Mouse (Mus musculus) heart, postnatal 14 days (tissue): Measurements from ENCODE around the gene Il1b. TPM values are rescaled to one million over a fixed set of nuclear protein-coding genes. Genes with fewer than 3 reads are reported as not detected.

Experiments used
- DNase-seq, 2 experiments: peaks; one replicate each; pipeline ENCODE4 v3.0.0; 2021 to 2022
- intact Hi-C: fragments of 180-260 bp; cut with DNase I; formaldehyde crosslinking; loops from one replicate; pipeline ENCODE4 v1.15.1; 2025
- long read RNA-seq, 2 experiments: library from polyadenylated mRNA; stranded (forward); transcript quantifications; one replicate each; pipeline ENCODE4 v2.0.0; 2021
- total RNA-seq, 2 experiments: library from RNA; stranded (reverse); gene quantifications; 2 replicates each; pipeline ENCODE4 v1.2.3; 2021

The Il1b gene
- under 1 TPM in 1 of 2 experiments, not detected in 1; 0.32 TPM for total RNA-seq
- long read RNA-seq, experiment 1, result 0 reads
- long read RNA-seq, experiment 2, result 0 reads

GRCm38 (mm10) chr2:129371039-129371438 lies at the start of gene Il1b:
Gene Il1b, minus strand, starts transcription at chr2:129371139.
- intact Hi-C loops, result no loop called here
- DNase-seq, result no peak

- intact Hi-C loops, result no loop called here
- DNase-seq, result peak; percentile 8 to 9
These were observed 48.5 kb upstream of the Il1b start for GRCm38 (mm10) chr2:129419361-129419880.

GRCm38 (mm10) chr2:129414593-129414992 lies 43.7 kb upstream of the Il1b start:
- intact Hi-C loops, result no loop called here
- no peak for DNase-seq

GRCm38 (mm10) chr2:129413488-129413887 lies 42.5 kb upstream of the Il1b start:
- DNase-seq, result no peak
- intact Hi-C loops, result no loop called here

- intact Hi-C loops, result no loop called here
- DNase-seq, result no peak
These were observed 40.7 kb upstream of the Il1b start for GRCm38 (mm10) chr2:129411651-129412050.

GRCm38 (mm10) chr2:129410344-129410743 lies 39.4 kb upstream of the Il1b start:
- no peak for DNase-seq
- intact Hi-C loops, result no loop called here

- peak; percentile 80 to 86 for DNase-seq
- intact Hi-C loops, result loop anchor here (2.0 to 10.0 kb wide), 3 partner anchors 112 to 234 kb away; partner anchors contain the start of gene Ckap2l
These were observed 37.5 kb upstream of the Il1b start for GRCm38 (mm10) chr2:129408476-129408875.

- intact Hi-C loops, result loop anchor here (5.0 to 10.0 kb wide), 2 partner anchors 125 to 233 kb away; no protein-coding TSS in a partner anchor
- DNase-seq, result no peak
These were observed 36.7 kb upstream of the Il1b start for GRCm38 (mm10) chr2:129407596-129407995.

GRCm38 (mm10) chr2:129406508-129406907 lies 35.6 kb upstream of the Il1b start:
- DNase-seq, result no peak
- intact Hi-C loops, result loop anchor here (5.0 to 10.0 kb wide), 2 partner anchors 124 to 232 kb away; no protein-coding TSS in a partner anchor

- intact Hi-C loops, result loop anchor here (10.0 kb wide), 1 partner anchor 229 kb away; no protein-coding TSS in a partner anchor
- no peak for DNase-seq
These were observed 32.8 kb upstream of the Il1b start for GRCm38 (mm10) chr2:129403786-129404185.

GRCm38 (mm10) chr2:129402330-129402729 lies 31.4 kb upstream of the Il1b start:
- intact Hi-C loops, result loop anchor here (10.0 kb wide), 1 partner anchor 228 kb away; no protein-coding TSS in a partner anchor
- no peak for DNase-seq

- no peak for DNase-seq
- intact Hi-C loops, result loop anchor here (10.0 kb wide), 1 partner anchor 227 kb away; no protein-coding TSS in a partner anchor
These were observed 30.9 kb upstream of the Il1b start for GRCm38 (mm10) chr2:129401803-129402202.

- DNase-seq, result no peak
- intact Hi-C loops, result no loop called here
These were observed 27.2 kb upstream of the Il1b start for GRCm38 (mm10) chr2:129398176-129398575.

- intact Hi-C loops, result loop anchor here (5.0 kb wide), 1 partner anchor 96 kb away; the partner anchor contains the start of gene Ckap2l
- peak; percentile 17 to 51 for DNase-seq
These were observed 22.6 kb upstream of the Il1b start for GRCm38 (mm10) chr2:129393524-129393923.

- intact Hi-C loops, result loop anchor here (5.0 kb wide), 1 partner anchor 93 kb away; the partner anchor contains the start of gene Ckap2l
- DNase-seq, result no peak
These were observed 19.2 kb upstream of the Il1b start for GRCm38 (mm10) chr2:129390161-129390560.

- DNase-seq, result no peak
- intact Hi-C loops, result no loop called here
These were observed 18.4 kb upstream of the Il1b start for GRCm38 (mm10) chr2:129389323-129389722.

- intact Hi-C loops, result no loop called here
- no peak for DNase-seq
These were observed 14.4 kb upstream of the Il1b start for GRCm38 (mm10) chr2:129385331-129385730.

- intact Hi-C loops, result no loop called here
- DNase-seq, result no peak
These were observed 13.3 kb upstream of the Il1b start for GRCm38 (mm10) chr2:129384272-129384660.

- DNase-seq, result peak; percentile 73 to 80
- intact Hi-C loops, result no loop called here
These were observed 12.8 kb upstream of the Il1b start for GRCm38 (mm10) chr2:129383512-129384271.

- DNase-seq, result no peak
- intact Hi-C loops, result no loop called here
These were observed 10.0 kb upstream of the Il1b start for GRCm38 (mm10) chr2:129380746-129381474.

- intact Hi-C loops, result no loop called here
- peak in 1 of 2 experiments; percentile 8 for DNase-seq
These were observed 9.3 kb upstream of the Il1b start for GRCm38 (mm10) chr2:129380211-129380610.
